Mouse (Mus musculus): Measurements from ENCODE around the gene Sik2. TPM values are rescaled to one million over a fixed set of nuclear protein-coding genes. Genes with fewer than 3 reads are reported as not detected.
A peak's percentile ranks its signal among the peaks of the same experiment; 100 is the strongest.

The Sik2 gene
- polyA plus RNA-seq, 1 experiment from 2014 or later: 9.2 TPM

DNA sequence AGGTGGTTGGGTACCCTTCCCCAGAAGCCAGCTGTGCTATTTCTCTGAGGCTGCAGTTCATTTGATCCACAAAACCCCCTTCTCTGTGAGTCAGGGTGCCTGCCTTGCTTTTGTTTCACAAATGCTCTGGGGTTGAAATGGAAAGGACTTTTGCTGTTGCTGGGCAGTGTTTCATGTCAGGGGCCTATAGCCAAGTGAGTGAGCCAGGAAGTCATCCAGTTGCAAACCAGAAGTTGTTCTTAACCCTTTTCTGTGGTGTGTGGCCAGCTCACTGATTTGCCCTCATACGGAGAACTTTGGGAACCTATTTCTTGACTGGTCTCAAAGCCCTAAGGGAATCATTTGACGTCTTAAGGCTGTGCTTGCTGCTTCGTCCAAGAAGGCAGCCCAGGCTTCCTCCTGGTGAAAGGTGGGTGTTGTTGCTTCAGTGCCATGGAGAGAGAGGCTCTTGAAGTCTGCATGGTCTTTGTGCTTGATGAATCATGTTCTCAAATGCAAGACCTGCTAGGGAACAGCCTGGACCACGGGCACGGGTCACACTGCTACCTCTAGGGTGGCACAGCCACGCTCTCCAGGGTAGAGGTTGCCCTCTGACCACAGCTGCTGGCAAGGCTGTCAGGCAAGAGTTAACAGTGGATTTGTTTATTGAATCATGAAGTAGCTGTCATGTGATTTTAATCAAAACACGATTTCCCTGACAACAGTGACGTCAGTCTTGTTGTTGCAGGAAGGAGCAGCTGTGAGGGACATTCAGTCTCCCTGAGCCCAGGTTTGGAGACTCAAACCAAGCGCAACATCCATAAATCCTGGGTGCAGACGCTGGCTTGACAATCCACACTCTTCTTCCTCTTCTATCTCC lies 123.9 kb downstream of the Sik2 start:
- Histone ChIP-seq H3K4me1 (replicated peaks; ENCODE audit: control insufficient read depth, insufficient read depth, low read length) (0 out of 2 replicates have a peak, but pooled peaks cover 4% of the 10 kb centered on the region), H3K4me2 (replicated peaks; ENCODE audit: low read depth) (no peak overlapping the region; the same call in 1 of the 2 replicates), H3K9ac (ENCODE audit: low read depth, low read length) (no peak overlapping the region), H3K27ac (ENCODE audit: low read depth, low read length) (peak overlapping the region; percentile 77), H3K36me3 (ENCODE audit: control insufficient read depth, insufficient read depth) (peaks cover 25% of the 10 kb centered on the region), H3K9me3 (ENCODE audit: control insufficient read depth) (no peaks in the 10 kb centered on the region), H3K4me3 (ENCODE audit: low read depth, low read length) (no peak overlapping the region), H3K27me3 (replicated peaks; ENCODE audit: control insufficient read depth, insufficient read depth, low read length) (no peaks in the 10 kb centered on the region)
- peak; percentile 53; the same call in 1 of the 2 replicates for ATAC-seq
- TF ChIP-seq CTCF (IDR thresholded peaks at IDR 0.05; ENCODE audit: low read depth): no peak
- 57% methylated on average over 10 of the region's 10 CpGs for WGBS

DNA sequence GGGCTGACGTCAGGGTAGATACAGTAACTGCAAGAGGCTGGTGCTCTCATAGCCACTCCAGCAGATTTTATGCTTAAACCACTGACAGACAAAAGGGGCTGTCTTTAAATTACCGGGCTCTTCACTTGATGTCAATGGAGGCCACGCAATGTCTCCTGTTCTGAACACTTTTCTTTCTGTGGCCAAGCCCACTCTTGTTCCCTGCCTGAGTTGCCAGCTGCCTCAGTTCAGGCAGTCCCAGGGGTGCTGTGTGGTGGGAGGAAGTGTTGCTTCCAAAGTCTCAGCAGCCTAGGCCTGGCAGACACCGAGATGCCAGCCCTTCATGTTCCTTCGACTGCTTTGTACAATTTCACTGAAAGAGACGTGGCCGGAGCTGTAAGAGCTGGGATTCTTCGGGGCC lies 124.8 kb downstream of the Sik2 start:
- Histone ChIP-seq H3K4me3 (ENCODE audit: low read depth, low read length) (no peak overlapping the region), H3K27ac (ENCODE audit: low read depth, low read length) (no peak overlapping the region; the same call in 1 of the 2 replicates)

DNA sequence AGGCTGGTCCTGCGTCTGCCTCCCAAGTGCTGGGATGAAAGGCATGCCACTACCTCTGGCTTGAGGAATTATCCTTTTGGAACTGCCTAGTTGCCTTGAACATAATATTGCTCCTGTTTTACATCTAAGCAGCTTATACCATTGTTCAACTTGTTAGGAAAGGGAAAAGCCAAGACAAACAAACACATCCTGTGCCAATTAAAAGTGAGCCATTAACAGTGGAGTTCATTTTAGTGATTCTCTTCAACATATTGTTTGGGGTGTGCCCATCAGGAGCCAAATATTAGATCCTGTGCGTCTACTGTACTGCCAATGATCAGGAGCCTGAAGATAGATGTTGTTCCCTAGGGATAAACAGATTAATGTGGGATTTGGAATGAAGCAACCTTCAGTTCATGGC lies 126.7 kb downstream of the Sik2 start:
- no peak overlapping the region for H3K4me2 ChIP-seq (replicated peaks; ENCODE audit: low read depth)
- TF ChIP-seq CTCF (IDR thresholded peaks at IDR 0.05; ENCODE audit: low read depth): no peak

More for the DNA sequence above, 124.8 kb downstream of the Sik2 start:
- no peaks in the 10 kb centered on the region for H3K9me3 ChIP-seq (ENCODE audit: control insufficient read depth)
- peaks cover 33% of the 10 kb centered on the region for H3K36me3 ChIP-seq (ENCODE audit: control insufficient read depth, insufficient read depth)
- H3K9ac ChIP-seq (ENCODE audit: low read depth, low read length): no peak overlapping the region
- no peaks in the 10 kb centered on the region for H3K27me3 ChIP-seq (replicated peaks; ENCODE audit: control insufficient read depth, insufficient read depth, low read length)
- no peak overlapping the region for H3K4me2 ChIP-seq (replicated peaks; ENCODE audit: low read depth)
- 69% methylated on average over 8 of the region's 8 CpGs for WGBS
- ATAC-seq: no peak
- H3K4me1 ChIP-seq (replicated peaks; ENCODE audit: control insufficient read depth, insufficient read depth, low read length): 0 out of 2 replicates have a peak, but pooled peaks cover 4% of the 10 kb centered on the region
- TF ChIP-seq CTCF (IDR thresholded peaks at IDR 0.05; ENCODE audit: low read depth): no peak

DNA sequence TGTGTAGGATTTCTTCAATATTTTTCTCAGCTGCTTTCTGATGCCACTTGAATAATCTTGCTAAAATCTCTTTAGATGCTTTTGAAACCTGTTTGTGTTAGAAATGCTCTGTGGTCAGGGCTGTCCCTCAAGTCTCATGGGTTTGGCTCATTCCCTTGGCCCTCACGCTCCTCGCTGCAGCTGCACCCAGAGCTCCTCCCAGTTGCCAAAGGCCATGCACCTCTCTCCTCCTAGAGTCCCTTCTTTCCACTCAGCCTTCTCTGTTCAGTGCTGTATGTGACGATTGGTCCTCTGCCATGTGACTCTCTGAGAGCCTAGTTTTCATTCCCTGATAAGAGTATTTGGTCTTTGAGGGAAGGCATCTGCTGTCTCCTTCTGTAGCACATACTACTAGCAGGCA lies 131.4 kb downstream of the Sik2 start:
- 51% methylated on average over 3 of the region's 3 CpGs for WGBS
- no peaks in the 10 kb centered on the region for H3K9me3 ChIP-seq (ENCODE audit: control insufficient read depth)
- H3K4me3 ChIP-seq (ENCODE audit: low read depth, low read length): no peak overlapping the region
- peaks cover 75% of the 10 kb centered on the region for H3K36me3 ChIP-seq (ENCODE audit: control insufficient read depth, insufficient read depth)
- no peak for ATAC-seq
- H3K9ac ChIP-seq (ENCODE audit: low read depth, low read length): no peak overlapping the region
- no peak overlapping the region for H3K4me2 ChIP-seq (replicated peaks; ENCODE audit: low read depth)
- H3K27ac ChIP-seq (ENCODE audit: low read depth, low read length): no peak overlapping the region
- no peak for TF ChIP-seq CTCF (IDR thresholded peaks at IDR 0.05; ENCODE audit: low read depth)
- H3K27me3 ChIP-seq (replicated peaks; ENCODE audit: control insufficient read depth, insufficient read depth, low read length): no peaks in the 10 kb centered on the region
- no peaks in the 10 kb centered on the region for H3K4me1 ChIP-seq (replicated peaks; ENCODE audit: control insufficient read depth, insufficient read depth, low read length)

More for the DNA sequence above, 126.7 kb downstream of the Sik2 start:
- H3K4me1 ChIP-seq (replicated peaks; ENCODE audit: control insufficient read depth, insufficient read depth, low read length): 0 out of 2 replicates have a peak, but pooled peaks cover 4% of the 10 kb centered on the region
- no peak overlapping the region for H3K27ac ChIP-seq (ENCODE audit: low read depth, low read length)
- no peaks in the 10 kb centered on the region for H3K9me3 ChIP-seq (ENCODE audit: control insufficient read depth)
- ATAC-seq: no peak
- H3K27me3 ChIP-seq (replicated peaks; ENCODE audit: control insufficient read depth, insufficient read depth, low read length): no peaks in the 10 kb centered on the region
- WGBS: 85% methylated on average over 2 of the region's 2 CpGs
- H3K9ac ChIP-seq (ENCODE audit: low read depth, low read length): no peak overlapping the region
- H3K4me3 ChIP-seq (ENCODE audit: low read depth, low read length): no peak overlapping the region
- peaks cover 52% of the 10 kb centered on the region for H3K36me3 ChIP-seq (ENCODE audit: control insufficient read depth, insufficient read depth)

DNA sequence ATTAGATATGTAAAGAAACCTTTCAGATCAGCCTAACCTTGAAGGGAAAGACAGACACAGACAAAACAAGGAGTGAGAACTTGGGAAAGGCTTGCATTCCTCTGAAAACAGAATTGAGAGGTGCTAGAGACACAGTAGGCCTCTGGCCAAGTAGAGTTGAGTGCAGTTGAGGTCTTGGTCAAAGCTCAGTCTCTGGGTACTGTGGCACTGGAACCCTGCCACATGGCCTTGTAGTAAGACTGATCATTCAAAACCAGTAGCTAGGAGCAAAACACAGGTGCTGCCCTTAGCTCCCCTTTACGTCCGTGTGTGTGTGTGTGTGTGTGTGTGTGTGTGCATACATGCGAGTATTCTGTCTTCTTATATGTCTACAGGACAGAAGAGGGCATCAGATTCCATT lies 132.6 kb downstream of the Sik2 start:
- no peaks in the 10 kb centered on the region for H3K9me3 ChIP-seq (ENCODE audit: control insufficient read depth)
- H3K27me3 ChIP-seq (replicated peaks; ENCODE audit: control insufficient read depth, insufficient read depth, low read length): no peaks in the 10 kb centered on the region
- 93% methylated on average over 3 of the region's 3 CpGs for WGBS
- H3K9ac ChIP-seq (ENCODE audit: low read depth, low read length): no peak overlapping the region
- ATAC-seq: no peak
- H3K36me3 ChIP-seq (ENCODE audit: control insufficient read depth, insufficient read depth): peaks cover 65% of the 10 kb centered on the region
- H3K4me2 ChIP-seq (replicated peaks; ENCODE audit: low read depth): no peak overlapping the region
- no peak overlapping the region for H3K4me3 ChIP-seq (ENCODE audit: low read depth, low read length)
- TF ChIP-seq CTCF (IDR thresholded peaks at IDR 0.05; ENCODE audit: low read depth): no peak
- H3K27ac ChIP-seq (ENCODE audit: low read depth, low read length): no peak overlapping the region
- H3K4me1 ChIP-seq (replicated peaks; ENCODE audit: control insufficient read depth, insufficient read depth, low read length): no peaks in the 10 kb centered on the region

DNA sequence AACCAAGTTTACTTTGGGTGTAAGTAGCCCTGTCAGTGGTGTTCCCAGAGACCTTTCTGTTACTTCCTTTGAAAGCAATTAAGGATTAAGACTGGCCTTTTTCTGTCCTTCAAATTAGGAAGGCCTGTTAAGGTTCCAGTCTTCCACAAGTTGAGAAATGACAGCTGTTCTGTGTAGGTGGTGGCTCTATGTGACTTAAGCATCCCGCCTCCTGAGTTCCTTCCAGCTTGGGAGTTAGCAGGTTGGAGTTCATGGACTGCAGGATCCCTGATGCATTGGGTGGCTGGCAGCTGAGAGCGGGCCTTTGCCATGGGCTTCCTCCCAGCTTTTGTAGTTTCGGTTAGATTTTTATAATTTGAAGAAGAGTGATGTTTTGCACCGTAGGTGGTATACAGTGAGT lies 133.4 kb downstream of the Sik2 start:
- WGBS: 96% methylated on average over 4 of the region's 4 CpGs
- no peak for ATAC-seq
- no peak overlapping the region for H3K27ac ChIP-seq (ENCODE audit: low read depth, low read length)
- no peak for TF ChIP-seq CTCF (IDR thresholded peaks at IDR 0.05; ENCODE audit: low read depth)
- no peak overlapping the region for H3K4me2 ChIP-seq (replicated peaks; ENCODE audit: low read depth)
- H3K27me3 ChIP-seq (replicated peaks; ENCODE audit: control insufficient read depth, insufficient read depth, low read length): no peaks in the 10 kb centered on the region
- H3K9me3 ChIP-seq (ENCODE audit: control insufficient read depth): no peaks in the 10 kb centered on the region
- H3K4me1 ChIP-seq (replicated peaks; ENCODE audit: control insufficient read depth, insufficient read depth, low read length): no peaks in the 10 kb centered on the region
- H3K36me3 ChIP-seq (ENCODE audit: control insufficient read depth, insufficient read depth): peaks cover 67% of the 10 kb centered on the region
- no peak overlapping the region for H3K9ac ChIP-seq (ENCODE audit: low read depth, low read length)
- no peak overlapping the region for H3K4me3 ChIP-seq (ENCODE audit: low read depth, low read length)
